Mouse (Mus musculus): ENCODE data around the gene Pds5a.

The Pds5a gene

DNA sequence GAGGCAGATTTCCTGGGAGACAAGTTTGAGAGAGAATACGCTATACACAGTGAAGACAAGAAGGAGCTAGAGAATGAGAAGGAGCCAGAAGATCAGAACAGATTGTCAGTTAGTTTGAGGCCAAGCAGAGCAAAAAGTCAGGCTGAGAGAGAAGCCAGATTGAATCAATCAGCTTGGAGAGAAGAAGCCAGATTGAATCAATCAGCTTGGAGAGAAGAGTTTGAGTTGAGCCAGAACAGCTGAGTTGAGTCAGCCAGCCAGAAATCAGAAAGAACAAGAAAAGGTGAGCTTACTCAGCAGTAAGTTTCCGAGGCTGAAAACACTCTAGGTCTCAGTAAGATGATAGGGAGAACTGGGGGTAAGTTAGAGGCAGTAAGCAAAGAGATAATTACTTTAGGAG lies 123.2 kb downstream of the Pds5a start:
- DNase-seq (ENCODE audit: low read depth, low spot score): no peak

DNA sequence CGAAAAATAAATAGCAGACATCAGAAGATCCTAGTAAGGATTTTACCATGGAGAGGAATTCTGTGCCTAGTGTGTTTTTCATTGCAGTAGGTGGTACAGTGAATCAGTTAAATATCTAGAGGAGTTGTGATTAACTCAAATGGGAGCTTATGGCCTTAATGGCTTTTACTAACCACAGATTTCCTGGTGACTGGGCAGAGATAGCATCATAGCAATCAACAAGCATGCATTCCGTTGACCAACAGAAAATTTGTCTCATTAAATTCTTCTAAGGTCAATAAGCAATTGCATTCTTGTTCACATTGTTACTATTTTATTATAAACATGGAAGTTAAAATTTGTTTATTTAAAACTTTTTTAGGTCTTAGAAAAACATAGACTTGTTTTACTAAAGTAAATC lies 132.6 kb downstream of the Pds5a start:
- no peak for DNase-seq (ENCODE audit: low read depth, low spot score)

DNA sequence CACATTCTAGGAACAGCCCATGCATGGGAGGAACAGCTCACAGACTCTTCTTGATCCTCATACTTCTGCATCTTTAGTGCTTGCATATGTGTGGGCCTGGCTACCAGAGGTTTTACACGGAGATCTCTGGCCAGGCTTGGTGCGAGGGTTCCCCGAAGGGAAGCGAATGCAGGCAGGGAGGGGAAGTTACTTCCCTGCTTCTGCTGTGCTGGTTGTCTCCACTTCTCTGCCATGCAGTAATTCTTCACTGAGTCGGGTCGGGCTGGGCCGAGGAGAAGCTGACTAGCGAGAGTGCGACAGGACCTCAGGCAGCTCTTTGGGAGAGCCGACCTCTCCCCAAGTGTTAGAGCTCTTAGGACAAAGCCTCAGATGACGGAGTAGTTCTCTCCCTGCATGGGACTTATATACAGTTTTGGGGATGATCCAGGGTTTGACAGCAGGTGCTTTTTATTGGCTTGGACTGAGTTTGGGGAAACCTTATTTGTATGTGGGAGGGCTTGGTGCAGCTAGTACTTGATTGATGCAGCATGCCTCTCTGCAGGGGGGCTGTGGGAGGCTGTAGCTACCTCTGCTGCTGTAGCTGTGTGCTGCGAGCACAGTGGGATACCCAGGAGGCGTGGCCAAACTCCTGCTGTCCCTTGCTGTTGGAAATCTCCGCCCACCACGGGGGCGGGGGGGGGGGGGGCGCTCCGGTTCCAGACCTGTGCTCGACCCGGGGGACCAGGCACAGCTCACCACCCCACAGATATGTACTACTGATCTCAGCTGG lies 136.8 kb downstream of the Pds5a start:
- DNase-seq (ENCODE audit: low read depth, low spot score): no peak

DNA sequence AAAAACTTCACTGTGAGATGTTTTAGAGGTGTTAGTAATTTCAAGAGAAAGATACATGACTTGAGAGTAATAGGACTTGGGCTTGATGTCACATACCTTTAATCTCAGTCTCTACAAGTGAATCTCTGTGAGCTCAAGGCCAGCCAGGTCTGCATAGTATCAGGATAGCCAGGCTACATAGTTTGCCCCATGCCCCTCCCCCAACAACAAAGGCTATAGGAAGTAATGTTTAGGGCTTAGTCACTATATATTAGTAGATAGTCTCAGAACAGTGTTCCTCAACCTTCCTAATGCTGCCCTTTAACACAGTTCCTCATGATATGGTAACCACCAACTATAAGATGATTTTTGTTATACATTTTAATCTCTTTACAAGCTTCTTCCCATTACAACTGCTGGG lies 141.0 kb downstream of the Pds5a start:
- no peak for DNase-seq (ENCODE audit: low read depth, low spot score)

Data from retina, adult 2 months (tissue).